Mouse (Mus musculus) C2C12 (cell line): ENCODE results near the gene Tspan5. TPM values are rescaled to one million over a fixed set of nuclear protein-coding genes. Genes with fewer than 3 reads are reported as not detected.

Experiments
- H3K27me3 ChIP-seq: one replicate; pipeline ENCODE4 v1.6.1; 2011; ENCODE audit not compliant: control insufficient read depth, insufficient read depth, insufficient read length
- H3K36me3 ChIP-seq: one replicate; pipeline ENCODE4 v1.6.1; 2011; ENCODE audit not compliant: control insufficient read depth, insufficient read depth
- H3K4me3 ChIP-seq: one replicate; pipeline ENCODE4 v1.5.1; 2011; ENCODE audit warnings: mild to moderate bottlenecking, control low read depth; ENCODE audit not compliant: poor library complexity, insufficient read depth, severe bottlenecking
- H3K79me2 ChIP-seq: one replicate; pipeline ENCODE4 v1.6.1; 2011; ENCODE audit not compliant: control insufficient read depth, insufficient read depth
- H3K79me3 ChIP-seq: one replicate; pipeline ENCODE4 v1.6.1; 2011; ENCODE audit warnings: low read depth, control low read depth
- H3ac ChIP-seq: one replicate; pipeline ENCODE3; 2011; ENCODE audit warnings: low read depth; ENCODE audit not compliant: control insufficient read depth, insufficient read length
- CEBPB ChIP-seq: IDR thresholded peaks from one replicate; pipeline ENCODE4 v1.6.1; 2011; ENCODE audit warnings: low read depth, mild to moderate bottlenecking, control low read depth, moderate library complexity
- CTCF ChIP-seq: IDR thresholded peaks from one replicate; pipeline ENCODE4 v1.5.1; 2011; ENCODE audit not compliant: control insufficient read depth, insufficient read depth, insufficient read length
- FOSL1 ChIP-seq: IDR thresholded peaks from one replicate; pipeline ENCODE4 v1.8.0; 2011; ENCODE audit warnings: mild to moderate bottlenecking, low read length; ENCODE audit not compliant: poor library complexity, insufficient read depth, severe bottlenecking
- MAX ChIP-seq: IDR thresholded peaks from one replicate; pipeline ENCODE4 v1.6.1; 2011; ENCODE audit warnings: mild to moderate bottlenecking, control low read depth
- MYOD1 ChIP-seq: IDR thresholded peaks from one replicate; pipeline ENCODE4 v1.6.1; 2011; ENCODE audit warnings: low read depth; ENCODE audit not compliant: control insufficient read depth, insufficient read length
- MYOG ChIP-seq: IDR thresholded peaks from one replicate; pipeline ENCODE4 v1.6.1; 2011; ENCODE audit not compliant: control insufficient read depth, insufficient read length; ENCODE audit errors: extremely low read depth
- USF1 ChIP-seq: IDR thresholded peaks from one replicate; pipeline ENCODE4 v1.6.1; 2011; ENCODE audit warnings: low read depth, mild to moderate bottlenecking, control low read depth, moderate library complexity
- polyA plus RNA-seq: library from polyadenylated mRNA; unstranded; fragments of >200 nt; fragmentation: generic; extraction: Trizol; gene quantifications from one replicate; pipeline ENCODE4 v1.2.1, GENCODE M21; 2012; ENCODE audit warnings: missing spikeins

Tspan5 gene
- polyA plus RNA-seq, 1 experiment = 35.7 TPM

DNA sequence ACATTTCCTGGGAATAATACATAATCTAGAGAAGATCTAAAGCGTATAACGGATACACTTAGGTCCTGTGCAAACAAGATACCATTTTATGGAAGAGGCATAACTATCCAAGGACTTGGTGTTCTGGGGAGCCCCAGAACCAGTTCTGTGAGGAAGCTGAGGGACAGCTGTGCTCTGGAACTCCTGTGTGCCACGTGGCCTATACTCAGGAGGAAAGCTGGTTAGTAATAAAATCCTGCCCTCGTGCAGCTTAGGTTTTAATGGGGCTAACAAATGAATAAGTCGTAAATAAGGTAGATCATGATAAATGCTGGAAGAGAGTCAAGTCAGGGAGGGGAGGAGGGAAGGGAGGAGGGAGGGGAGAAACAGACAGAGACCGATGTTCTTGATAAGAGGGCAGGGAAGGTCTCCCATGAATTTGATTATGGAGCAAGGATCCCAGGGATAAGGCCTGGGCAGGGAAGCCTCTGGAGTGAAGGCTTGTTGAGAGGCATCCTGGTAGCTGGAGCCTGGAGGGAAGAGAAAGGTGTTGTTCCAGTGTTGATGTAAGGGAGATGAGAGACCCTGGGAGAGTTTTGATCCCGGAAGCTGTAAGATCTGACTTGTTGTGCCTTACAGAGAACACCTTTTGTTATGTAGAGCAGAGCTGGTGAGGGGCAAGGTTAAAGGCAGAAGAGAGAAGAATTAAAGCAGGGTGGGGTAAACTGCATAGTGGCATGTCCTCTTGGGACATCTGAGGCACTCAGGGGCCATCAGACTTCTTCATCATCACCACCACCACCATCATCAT lies 34.1 kb downstream of the Tspan5 start:
- Histone ChIP-seq H3K4me3 (no peak overlapping the region), H3ac (no peak overlapping the region), H3K79me3 (peaks cover 47% of the 10 kb centered on the region), H3K79me2 (peaks cover 99% of the 10 kb centered on the region), H3K27me3 (no peaks in the 10 kb centered on the region), H3K36me3 (no peaks in the 10 kb centered on the region)
- no peak for TF ChIP-seq CEBPB

DNA sequence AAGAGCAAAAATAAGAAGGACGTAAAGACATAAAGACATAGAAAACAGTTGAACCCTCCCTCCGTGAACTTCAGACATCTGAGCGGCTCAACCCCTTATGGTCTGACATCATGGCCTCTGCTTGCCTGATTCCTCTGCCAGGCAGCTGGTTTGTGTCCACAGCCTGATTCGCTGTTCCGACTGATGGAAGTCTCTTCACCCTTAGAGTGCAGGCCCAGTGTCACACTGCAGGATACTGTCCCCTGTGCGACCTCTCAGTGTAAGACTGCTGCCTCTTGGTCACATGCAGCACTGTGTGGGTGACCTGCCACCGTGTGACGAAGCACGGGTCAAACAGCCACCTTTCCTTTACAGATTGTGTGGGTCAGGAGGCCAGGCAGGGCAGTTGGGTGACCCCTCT lies 39.5 kb downstream of the Tspan5 start:
- Histone ChIP-seq H3K79me3 (peaks cover 30% of the 10 kb centered on the region), H3K27me3 (no peaks in the 10 kb centered on the region), H3K4me3 (no peak overlapping the region), H3ac (peak overlapping the region; percentile 6), H3K79me2 (peaks cover 84% of the 10 kb centered on the region), H3K36me3 (no peaks in the 10 kb centered on the region)
- TF ChIP-seq CTCF (no peak), USF1 (no peak), MYOD1 (no peak)

DNA sequence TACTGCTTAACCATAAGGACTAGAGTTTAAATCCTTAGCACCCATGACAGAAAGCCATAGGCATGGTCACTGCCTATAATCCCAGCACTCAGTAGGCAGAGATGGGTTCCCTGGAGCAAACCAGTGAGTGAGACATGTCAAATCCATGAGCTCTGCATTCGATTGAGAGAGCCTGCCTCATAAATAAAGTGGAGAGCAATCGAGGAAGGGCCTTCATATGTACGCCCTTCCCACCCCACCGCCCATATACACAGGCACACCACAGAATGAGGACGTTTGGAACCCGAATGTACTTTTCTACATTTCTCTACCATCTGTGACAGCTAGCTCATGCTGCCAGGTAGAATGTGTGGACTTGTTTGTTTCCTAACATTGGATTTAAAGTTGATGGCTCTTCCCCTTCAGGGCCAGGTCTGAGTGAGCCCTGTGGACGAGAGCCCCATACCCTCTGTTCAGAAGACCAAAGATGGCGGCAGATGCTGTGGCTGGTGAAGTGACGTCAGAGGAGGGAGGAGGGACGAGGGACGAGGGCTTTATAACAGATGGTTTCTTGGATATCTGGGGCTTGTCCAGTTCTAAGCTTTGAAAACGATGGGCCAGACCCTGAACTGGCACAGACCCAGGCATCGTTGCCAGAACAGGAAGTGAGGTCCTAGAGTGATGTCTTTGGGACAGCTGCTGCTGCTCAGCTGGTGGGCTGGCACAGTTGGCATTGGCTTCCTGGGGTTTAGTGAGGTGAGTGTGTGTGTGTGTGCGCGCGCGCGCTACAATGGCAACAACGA lies 42.1 kb downstream of the Tspan5 start:
- H3K79me2 ChIP-seq = peaks cover 67% of the 10 kb centered on the region
- peaks cover 20% of the 10 kb centered on the region for H3K79me3 ChIP-seq
- no peak overlapping the region for H3K4me3 ChIP-seq
- H3ac ChIP-seq = no peak overlapping the region
- no peak for TF ChIP-seq CEBPB
- TF ChIP-seq CTCF = no peak
- peak; percentile 8 for TF ChIP-seq MYOD1
- H3K36me3 ChIP-seq = no peaks in the 10 kb centered on the region
- no peaks in the 10 kb centered on the region for H3K27me3 ChIP-seq

DNA sequence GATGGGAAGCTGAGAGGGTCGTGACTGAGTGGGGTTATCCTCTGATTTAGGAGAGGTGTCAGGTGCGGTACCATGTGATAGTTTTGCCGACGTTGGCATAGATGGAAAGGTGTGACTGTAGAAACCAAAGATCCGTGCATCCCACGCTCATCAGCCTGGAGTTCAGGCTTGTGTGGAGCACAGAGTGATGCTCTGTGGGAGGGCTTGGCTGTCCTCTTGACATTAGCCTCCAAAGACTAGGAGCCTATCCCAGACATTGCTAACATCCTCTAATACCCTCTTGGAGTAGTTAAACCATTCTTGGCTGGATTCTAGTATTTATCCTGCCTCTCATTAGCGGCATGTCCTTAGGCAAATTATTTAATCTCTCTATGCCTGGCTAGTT lies 42.6 kb downstream of the Tspan5 start:
- TF ChIP-seq MYOG (no peak), FOSL1 (no peak), MYOD1 (no peak), MAX (no peak), USF1 (no peak), CEBPB (no peak)

DNA sequence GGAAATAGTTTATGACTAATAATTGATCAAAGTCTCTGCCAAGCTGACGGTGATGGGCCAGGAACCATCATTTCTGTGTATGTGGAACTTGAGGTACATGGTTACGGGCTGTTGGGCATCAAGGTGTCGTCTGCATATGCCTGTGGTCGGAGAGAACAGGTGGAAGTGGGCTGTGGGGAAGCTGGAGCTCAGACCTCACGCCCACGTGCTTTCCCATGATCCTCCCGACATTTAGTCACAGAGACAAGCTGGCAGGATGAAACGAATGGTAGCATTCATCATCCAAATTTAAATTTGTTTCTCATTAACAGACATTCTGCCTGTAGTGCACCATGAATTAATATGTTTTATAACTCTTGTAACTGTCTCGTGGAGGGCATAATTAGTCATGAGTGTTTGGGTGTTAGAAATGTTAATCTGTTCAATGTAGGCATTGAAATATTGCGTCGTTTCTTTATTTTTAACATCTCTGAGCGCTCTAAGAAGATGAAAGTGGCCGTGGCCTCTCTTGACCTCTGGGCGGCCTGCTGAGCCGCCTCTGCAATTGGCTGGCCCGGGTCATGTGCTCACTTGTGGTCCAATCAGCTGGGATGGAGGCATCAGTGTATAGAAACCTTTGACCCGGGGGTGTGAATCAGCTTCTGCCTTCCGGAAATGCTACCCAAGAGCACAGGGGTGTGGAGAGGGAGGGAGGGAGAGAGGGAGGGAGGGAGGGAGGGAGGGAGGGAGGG lies 45.9 kb downstream of the Tspan5 start:
- H3K4me3 ChIP-seq = no peak overlapping the region
- H3K27me3 ChIP-seq = no peaks in the 10 kb centered on the region
- H3K36me3 ChIP-seq = no peaks in the 10 kb centered on the region
- peaks cover 22% of the 10 kb centered on the region for H3K79me3 ChIP-seq
- peaks cover 43% of the 10 kb centered on the region for H3K79me2 ChIP-seq
- H3ac ChIP-seq = no peak overlapping the region
- no peak for TF ChIP-seq MYOD1
- no peak for TF ChIP-seq CEBPB
- TF ChIP-seq MAX = no peak
- no peak for TF ChIP-seq CTCF
- no peak for TF ChIP-seq MYOG
- TF ChIP-seq USF1 = no peak
- no peak for TF ChIP-seq FOSL1

More for the DNA sequence above, 42.6 kb downstream of the Tspan5 start:
- Histone ChIP-seq H3K79me2 (peaks cover 67% of the 10 kb centered on the region), H3K27me3 (no peaks in the 10 kb centered on the region), H3K36me3 (no peaks in the 10 kb centered on the region), H3K4me3 (no peak overlapping the region), H3K79me3 (peaks cover 25% of the 10 kb centered on the region), H3ac (no peak overlapping the region)

DNA sequence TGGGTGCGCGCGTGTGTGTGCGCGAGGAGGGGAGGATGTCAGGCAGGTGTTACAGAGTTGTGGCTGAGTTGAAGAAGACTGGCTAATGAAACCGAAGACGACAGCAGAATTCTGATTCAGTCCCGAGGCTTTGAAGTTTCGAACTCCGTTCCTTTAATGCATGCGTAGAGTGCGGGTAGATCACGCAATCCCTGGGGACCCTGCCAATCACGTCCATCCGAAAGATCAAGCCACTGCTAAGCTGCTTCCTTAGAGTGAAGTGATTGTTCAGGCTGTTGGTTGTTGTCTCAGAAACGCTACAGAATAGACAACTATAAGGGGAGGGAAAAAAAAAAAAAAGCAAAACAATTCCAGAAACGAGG lies 46.5 kb downstream of the Tspan5 start:
- TF ChIP-seq MYOD1 (no peak), MAX (no peak), CEBPB (no peak), MYOG (no peak), USF1 (no peak), CTCF (no peak), FOSL1 (no peak)
- peaks cover 21% of the 10 kb centered on the region for H3K79me3 ChIP-seq

More for the DNA sequence above, 46.5 kb downstream of the Tspan5 start:
- H3K36me3 ChIP-seq = no peaks in the 10 kb centered on the region
- H3K4me3 ChIP-seq = no peak overlapping the region
- no peak overlapping the region for H3ac ChIP-seq
- H3K79me2 ChIP-seq = peaks cover 37% of the 10 kb centered on the region
- H3K27me3 ChIP-seq = no peaks in the 10 kb centered on the region
